Mouse (Mus musculus): Measurements from ENCODE around the gene Chchd3.

GRCm38 (mm10) chr6:32937643-32938042, 122.4 kb downstream of the Chchd3 start:
- TF ChIP-seq CTCF (IDR thresholded peaks at IDR 0.05; ENCODE audit: borderline replicate concordance, control insufficient read depth, extremely low read depth, insufficient read depth, low read length, poor library complexity): no peak
- TF ChIP-seq POLR2A (IDR thresholded peaks at IDR 0.05; ENCODE audit: control insufficient read depth, extremely low read depth, insufficient read depth, low read length, poor library complexity): no peak

Data from thymus, adult 2 months (tissue).